Mouse (Mus musculus): ENCODE data around the gene Cybrd1.

DNA sequence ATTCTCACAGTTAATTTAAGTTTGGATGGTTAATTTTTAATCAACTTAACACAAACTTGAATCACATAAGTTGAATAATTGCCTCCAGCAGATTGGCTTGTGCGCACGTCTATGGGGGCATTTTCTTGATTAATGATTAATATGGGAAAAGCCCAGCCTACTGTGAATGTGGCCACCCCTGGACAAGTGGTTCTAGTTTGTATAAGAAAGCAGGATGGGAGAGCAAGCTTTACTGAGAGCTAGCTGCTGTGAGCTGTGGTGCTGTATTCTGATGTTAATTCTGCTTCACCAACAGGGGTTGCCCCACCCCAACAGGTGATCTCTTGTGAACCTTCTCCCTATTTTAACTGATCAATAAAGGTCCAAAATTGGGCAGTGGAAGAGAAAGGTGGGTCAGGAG is 71.1 kb downstream of the Cybrd1 start:
- no peak for TF ChIP-seq POLR2A (IDR thresholded peaks at IDR 0.05; ENCODE audit: borderline replicate concordance, extremely low read depth, low read depth, low read length)
- no peak for TF ChIP-seq CTCF (IDR thresholded peaks at IDR 0.05; ENCODE audit: insufficient read depth, low read length)
